Mouse (Mus musculus) cerebellum, postnatal 25 days (tissue): ENCODE data around the gene Efemp2.
A peak's percentile ranks its signal among the peaks of the same experiment; 100 is the strongest.

ENCODE experiments used
- DNase-seq, 2 experiments: peaks; one replicate each; pipeline ENCODE4 v3.0.0; 2021; ENCODE audit warnings: mixed read lengths in 2 of 2

Efemp2 gene

DNA sequence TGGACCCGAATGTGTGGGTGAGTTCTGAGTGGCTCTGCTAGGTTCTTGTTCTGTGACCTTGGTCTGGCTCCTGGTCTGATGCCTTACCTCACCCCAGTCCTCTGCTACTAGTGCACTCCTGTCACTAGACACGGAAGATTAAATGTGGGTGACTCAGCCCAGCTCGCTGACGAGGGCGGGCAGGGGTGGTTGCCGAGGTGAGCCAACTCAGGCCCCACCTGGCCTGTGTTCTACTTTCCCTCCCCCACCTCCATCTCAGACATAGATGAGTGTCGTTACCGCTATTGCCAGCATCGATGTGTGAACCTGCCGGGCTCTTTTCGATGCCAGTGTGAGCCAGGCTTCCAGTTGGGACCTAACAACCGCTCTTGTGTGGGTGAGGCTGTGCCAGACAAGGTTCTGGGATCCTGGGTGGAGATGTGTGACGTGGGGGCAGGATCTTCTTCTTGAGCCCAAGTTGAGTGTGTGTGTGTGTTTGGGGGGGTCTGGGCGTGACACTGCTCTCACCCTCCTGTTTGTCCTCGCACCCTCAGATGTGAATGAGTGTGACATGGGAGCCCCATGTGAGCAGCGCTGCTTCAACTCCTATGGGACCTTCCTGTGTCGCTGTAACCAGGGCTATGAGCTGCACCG, 4.0 kb downstream of the Efemp2 start:
- no peak for DNase-seq

DNA sequence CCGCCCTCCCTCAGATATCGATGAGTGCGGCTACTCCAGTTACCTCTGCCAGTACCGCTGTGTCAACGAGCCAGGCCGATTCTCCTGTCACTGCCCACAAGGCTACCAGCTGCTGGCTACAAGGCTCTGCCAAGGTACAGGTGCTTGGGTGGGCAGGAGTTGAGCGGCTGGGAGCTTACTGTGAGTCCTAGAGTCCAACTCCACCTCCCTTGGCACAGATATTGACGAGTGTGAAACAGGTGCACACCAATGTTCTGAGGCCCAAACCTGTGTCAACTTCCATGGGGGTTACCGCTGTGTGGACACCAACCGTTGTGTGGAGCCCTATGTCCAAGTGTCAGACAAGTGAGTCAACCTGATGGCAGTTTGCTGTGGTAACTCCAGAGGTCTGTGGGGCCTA, 6.3 kb downstream of the Efemp2 start:
- peak; percentile 39 to 44 for DNase-seq

DNA sequence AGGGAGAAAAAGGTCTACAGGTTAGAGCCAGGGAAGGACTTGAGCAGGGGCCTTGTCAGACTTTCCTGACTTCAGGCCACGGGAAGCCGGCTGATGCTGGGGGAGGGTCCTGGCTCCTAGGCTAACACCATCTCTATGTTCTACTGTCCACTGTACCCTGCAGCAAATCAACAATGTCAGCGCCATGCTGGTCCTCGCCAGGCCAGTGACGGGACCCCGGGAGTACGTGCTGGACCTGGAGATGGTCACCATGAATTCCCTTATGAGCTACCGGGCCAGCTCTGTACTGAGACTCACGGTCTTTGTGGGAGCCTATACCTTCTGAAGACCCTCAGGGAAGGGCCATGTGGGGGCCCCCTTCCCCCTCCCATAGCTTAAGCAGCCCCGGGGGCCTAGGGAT, 7.6 kb downstream of the Efemp2 start:
- DNase-seq = peak in 1 of 2 experiments; percentile 39

DNA sequence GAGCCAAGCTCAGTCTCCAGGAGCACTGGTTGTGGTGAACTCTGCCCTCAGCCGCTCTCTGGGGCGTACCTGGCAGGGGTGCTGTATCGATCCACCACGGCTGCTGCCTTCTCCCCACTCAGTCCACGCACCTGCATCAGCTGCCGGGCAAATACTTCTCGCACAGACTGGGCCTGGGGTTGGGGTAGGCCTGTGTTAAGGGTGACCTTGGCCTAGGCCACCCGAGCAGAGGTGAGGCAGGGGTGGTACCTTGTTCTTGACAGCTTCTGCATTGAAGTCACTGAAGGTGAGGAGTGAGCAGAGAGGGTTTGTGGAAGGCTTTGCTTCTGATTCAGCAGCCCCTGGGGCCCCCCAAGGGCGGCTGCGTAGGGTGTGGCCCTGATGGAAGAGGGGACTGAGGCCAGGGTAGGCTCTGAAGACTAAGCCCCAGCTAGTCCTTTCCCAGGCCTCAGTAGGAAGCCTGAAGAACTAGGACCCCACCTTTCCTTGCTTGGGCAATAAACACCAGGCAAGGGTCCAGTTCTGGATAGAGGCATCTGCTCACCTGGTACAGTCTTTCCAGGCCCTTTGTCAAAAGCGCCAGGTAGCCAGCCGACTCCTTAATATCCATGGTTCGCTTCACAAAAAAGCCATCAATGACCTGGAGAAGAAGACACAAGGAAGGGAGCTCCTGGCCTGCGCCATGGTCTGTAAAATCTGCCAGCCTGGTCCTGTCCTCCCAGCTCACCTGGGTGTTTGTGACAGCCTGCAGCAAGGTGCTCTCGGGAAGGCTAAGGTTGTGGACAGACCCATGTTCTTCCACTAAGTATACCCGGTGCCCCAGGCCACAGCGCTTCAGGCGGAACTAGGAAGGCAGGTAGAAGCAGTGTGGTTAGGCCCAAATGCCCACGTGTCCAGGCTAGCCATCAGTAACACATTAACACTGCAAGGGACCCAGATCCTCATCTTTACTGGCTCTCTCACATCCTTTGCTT, 9.9 kb downstream of the Efemp2 start:
- DNase-seq = peak; percentile 51

DNA sequence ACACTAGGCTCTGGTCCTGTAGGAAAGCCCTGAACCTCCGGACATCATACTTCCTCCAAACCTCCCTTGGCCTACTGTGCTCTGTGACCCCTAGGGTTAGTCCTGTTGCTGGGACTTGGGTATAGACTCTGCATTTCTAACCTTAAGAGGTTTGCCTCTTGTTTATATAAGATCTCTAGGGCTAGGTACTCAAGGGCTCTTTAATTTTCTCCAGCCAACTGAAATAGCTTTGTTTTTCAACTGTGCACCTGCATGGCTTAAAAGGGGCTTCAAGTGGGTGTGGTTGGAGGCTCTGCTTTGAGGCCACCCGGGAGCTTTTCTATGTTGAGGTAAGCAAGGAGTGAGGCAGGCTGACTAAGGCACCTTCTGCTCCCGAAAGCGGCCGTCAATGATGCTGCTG, 10.7 kb downstream of the Efemp2 start:
- no peak for DNase-seq

DNA sequence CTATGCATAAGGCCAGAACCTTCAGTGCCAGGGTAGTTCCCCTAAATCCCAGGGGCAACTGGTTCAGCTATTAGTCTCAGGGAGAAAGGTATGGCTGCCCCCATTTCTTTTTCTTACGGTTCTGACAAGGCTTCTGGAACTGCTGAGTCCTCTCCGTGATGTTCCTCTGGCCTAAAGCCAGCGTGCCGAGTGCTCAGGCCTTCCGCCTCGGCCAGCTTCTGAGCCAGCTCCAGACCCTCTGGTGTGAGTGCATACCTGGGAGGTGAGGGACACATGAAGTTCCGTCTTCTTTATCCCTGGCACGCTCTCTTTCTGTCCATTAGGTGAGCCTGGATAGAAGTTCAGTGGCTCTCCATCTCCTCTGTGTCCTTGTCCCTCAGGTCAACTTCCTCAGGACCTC, 11.6 kb downstream of the Efemp2 start:
- DNase-seq = peak in 1 of 2 experiments; percentile 80

DNA sequence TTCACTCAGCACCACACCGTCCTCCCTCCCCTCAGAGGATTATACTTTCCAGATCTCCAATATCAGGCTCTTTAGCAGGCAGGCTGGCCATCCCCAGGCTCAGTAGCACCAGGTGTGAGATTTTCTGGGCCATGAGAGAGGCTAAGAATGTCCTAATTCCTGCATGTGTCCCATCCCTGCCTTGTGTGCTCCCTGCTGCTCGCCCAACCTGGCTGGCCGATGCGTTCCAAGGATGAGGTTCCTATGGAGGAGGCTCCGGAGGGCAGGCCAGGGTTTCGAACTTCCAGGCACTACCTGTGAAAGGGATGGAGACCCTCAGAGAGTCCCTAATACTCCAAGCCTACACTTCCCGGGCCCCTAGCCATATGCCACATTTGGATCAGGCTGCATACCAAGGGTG, 12.1 kb downstream of the Efemp2 start:
- peak; percentile 88 for DNase-seq

DNA sequence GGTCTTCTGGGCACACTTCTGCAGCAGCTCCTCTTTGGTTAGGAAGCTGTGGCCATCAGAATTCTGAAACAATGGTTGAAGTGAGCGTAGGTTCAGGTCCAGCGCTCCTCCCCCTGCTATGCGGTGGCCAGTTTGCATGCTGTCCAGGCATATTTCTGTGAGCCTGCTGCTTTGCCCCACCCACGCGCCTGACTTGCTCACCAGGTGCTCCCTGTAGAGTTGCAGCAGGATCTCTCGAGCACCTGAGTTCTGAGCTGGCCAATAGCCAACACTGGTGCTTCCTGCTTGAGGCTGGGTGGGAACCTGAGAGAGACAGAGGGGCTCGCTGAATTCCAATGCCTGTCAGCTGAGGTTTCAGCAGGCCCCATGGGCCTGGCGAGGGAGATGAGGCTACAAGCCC, 12.5 kb downstream of the Efemp2 start:
- DNase-seq = peak; percentile 84 to 85

DNA sequence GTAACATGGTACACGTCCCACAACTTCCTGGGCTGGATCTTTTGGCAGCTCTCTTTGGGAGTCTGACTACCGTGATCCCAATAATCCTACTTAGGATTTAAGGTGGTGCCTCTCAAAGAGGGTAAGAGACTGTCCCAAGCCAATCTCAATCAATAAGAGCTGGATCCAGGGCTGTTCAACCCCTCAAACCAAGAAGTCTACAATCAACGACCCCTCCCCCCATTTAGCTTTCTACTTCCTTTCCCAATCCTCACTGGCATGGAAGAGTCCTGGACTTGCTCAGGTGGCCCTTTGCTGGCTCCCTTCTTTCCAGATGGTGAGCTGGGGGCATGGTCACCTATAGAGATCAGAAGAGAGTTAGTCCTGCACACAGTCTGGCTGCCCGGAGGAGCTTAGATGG, 13.0 kb downstream of the Efemp2 start:
- peak; percentile 39 to 44 for DNase-seq

DNA sequence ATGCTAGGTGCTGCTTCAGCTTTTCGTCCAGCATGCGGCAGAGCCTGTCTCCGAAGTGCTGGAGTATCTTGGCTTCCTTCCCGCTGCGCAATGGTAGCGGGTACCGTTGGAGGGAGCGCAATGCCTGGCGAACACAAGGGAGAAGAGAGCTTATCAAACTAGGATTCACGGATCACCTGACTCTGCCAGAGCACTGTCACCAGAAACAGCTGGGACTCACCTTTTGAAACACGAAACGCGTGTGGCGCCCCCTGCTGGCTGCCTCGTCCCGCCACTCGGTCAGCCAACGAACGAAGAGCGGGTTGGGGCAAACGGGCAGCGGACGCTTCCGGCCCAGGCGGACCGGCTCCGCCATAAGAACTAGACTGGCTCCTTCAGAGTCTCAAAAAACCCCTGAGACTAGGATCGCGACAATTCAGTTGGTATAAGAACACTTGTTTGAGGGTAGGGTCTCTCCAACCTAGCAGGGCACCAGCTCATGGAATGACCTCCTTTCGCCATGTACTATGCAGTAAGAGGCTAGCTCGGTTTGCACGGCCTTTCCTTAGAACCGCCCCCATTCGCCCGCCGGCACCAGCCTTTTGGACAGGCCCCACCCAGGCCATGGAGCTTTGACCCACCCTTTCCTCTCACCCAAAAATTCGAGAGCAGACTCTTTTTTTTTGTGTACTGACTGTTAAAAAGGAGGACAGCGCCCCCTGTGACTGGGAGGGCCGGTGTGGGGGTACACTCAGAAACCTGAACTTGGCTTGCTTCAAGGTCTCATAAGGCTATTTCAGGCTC, 14.2 kb downstream of the Efemp2 start, which contains the start of gene Mus81:
Gene Mus81 (minus strand): TSS at position 635 of the 783 bp plus-strand sequence.
- peak; percentile 98 for DNase-seq

DNA sequence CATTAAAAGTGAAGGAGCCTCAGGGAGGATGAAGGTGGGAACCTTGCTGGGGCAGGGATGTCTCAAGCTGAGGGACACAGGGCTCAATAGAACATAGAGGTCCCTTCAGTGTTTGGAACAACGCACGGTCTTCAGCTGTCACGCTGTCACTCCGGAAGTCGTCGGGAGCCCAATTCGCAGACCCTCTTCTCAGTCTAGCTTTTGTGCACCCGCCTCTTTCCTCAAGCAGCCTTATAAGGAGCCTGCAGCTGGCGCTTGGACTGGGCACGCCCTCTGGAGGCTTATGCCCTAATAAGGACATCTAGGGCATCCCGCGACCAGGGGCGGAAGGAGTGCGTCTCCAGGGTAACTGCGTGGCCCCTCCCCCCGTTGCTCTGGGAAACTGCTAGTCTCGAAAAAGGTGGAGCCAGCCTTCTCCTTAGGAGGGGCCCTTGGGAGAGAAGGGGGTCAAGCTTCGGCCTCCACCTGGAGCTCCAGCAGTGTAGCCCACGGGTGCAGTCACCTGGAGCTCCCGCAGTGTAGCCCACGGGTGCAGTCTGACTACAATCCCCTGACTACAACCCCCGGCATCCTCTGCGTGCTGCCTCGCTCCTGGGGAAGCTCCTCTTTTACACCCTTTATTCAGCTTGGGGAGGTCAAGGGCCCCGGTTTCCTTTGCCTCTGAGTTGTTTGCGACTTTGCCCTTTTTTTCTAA, 15.3 kb downstream of the Efemp2 start:
- DNase-seq = peak; percentile 97

DNA sequence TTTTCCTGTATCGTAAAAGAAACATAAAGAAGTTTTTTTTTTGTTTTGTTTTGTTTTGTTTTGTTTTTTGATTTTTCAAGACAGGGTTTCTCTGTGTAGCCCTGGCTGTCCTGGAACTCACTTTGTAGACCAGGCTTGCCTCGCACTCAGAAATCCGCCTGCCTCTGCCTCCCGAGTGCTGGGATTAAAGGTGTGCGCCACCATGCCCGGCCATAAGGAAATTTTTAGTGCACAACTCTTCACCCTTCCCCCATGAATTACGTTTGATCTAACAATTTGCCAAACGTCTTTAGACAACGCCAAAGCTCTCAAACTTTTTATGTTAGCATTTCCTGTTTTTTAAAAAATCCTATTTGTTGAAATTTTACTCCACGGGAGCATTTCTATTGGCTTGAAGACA, 16.0 kb downstream of the Efemp2 start:
- peak; percentile 24 to 25 for DNase-seq

DNA sequence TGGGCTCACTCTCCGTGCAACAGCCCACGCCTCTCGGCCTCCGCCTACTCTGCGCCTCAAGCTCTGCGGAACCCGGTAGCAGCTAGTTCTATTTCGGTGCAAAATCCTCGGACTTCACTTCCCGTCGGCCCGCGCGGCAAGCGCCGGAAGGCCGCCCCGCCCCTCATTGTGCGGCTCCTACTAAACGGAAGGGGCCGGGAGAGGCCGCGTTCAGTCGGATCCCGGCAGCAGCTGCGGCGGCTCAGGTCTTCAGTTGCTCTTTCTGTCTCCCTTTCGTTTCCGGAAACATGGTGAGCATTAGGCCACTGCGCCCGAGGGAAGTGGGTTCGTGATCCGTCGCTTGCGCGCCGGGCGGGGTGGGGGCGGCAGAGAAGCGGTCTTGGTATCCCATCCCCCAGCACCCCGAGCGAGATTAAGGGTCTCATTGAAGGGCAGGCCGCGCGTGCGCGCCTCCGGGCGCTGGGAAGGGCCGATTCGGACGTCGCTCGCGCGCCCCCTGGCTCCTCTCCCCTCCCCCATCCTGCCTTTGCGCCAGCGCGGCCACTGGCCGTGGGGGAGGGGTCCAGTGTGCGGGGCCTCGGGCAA, 16.7 kb downstream of the Efemp2 start, which contains the start of gene Cfl1:
Gene Cfl1 (plus strand): TSS at position 143 of the 585 bp plus-strand sequence.
- peak; percentile 95 to 97 for DNase-seq

DNA sequence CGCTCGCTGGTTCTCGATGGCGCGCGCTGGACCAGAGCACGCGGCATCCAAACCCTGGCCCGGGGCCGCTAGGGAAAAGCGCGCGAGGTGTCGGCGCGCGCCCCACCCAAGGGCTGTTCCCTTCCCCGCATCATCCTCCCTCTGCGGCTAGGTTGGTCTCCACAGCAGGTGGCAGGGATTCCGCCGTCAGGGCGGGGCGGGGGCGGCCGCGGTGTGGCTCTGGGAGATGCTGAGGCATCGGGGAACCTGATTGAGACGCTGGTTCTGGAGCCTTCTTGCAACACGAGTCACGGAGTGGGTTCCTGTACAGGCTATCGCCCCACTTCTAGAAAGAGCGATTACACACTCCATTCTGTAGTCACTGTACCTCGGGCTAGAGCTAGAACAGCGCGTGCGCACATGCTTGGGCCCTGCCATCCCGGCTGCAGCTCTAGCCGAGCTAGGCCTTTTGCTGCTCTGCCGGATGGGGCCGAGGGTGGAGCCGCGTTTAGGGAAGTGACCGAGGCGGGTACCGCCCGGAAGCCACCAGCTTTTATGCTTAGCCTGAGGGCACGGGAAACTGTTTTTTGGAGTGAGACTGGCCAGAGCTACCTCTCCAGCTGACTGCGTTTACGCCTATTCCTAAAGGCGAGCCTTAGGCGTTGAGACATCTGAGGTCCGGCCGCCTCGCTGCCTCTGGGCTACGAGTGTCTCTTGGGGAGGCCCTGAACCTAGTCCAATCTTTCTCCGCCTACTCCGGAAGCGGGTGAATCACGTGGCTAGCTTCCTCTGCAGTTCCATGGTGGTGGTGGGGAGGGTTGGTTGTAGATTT, 17.3 kb downstream of the Efemp2 start:
- peak; percentile 85 for DNase-seq

DNA sequence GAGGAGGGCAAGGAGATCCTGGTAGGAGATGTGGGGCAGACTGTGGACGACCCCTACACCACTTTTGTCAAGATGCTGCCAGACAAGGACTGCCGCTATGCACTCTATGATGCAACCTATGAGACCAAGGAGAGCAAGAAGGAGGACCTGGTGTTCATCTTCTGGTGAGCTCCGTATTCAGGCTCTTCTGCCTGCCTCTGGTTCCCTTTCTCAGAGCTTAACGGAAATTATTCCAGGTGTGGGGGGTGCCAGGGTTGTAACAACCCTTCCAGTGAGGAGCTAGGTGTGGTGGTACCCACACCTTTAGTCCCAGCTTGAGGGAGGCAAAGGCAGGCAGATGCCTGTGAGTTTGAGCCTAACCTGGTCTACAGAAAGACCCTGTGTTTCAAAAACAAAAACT, 18.9 kb downstream of the Efemp2 start:
- DNase-seq = peak in 1 of 2 experiments; percentile 16

DNA sequence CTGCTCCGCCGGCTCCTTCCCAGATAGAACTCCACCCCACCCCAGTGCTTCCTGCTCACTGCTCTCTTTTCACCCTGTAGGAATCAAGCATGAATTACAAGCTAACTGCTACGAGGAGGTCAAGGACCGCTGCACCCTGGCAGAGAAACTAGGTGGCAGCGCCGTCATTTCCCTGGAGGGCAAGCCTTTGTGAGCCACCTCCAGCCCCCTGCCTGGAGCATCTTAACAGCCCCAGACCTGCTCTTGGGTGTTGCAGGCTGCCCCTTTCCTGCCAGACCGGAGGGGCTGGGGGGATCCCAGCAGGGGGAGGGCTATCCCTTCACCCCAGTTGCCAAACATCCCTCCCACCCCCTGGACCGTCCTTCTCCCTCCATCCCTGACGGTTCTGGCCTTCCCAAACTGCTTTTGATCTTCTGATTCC, 19.6 kb downstream of the Efemp2 start:
- peak; percentile 24 to 27 for DNase-seq

DNA sequence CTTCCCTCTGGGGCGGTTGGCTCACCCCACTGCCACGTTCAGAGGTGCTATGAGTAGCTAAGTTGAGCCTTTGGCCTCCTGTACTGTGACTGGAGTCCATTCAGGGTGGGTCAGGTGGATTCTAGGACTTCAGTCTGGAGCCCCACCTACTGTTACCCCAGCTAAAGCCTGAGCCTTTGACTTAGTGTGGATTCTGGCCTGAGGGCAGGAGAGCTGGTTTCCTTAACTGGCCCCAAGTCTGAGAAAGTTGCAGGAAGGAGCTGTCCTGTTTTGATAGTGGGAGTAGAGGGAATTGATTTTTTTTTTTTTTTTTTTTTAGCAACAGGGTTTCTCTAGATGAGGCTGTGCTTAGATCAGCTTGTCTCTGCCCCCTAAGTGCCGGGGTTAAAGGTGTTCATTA, 20.6 kb downstream of the Efemp2 start:
- DNase-seq = no peak

DNA sequence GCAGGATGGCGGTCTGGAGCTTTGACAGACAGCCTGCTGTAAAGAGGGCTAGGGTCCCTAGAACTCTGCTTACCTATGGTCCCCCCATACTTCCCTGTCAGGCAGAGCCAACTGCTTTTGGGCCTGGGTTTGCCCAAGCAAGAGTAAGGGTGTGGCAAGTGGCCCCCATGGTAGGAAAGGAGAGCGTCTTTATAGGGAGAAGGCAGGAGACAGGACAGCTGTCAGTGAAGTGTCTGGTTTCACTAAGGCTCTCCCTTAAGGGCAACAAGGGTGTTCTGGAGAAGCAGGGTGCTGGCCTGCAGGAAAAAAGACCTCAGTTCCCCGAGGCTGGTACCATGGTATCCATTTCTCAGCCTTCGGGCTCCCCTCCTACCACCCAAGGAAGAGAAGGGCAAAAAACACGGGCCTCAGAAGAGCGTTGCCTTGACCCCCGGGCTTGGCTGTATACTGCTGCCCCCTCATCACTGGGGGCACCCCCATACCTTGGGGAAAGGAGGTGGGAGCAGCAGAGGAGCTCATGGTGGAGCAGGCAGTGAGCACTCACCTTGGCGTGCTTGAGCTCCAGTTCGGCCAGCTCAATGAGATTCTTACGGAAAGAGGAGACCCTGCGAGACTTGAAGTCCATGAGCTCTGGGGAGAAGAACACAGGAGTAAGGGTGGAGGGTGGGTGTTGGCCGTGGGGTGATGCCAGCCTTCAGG, 21.7 kb downstream of the Efemp2 start:
- DNase-seq = no peak

DNA sequence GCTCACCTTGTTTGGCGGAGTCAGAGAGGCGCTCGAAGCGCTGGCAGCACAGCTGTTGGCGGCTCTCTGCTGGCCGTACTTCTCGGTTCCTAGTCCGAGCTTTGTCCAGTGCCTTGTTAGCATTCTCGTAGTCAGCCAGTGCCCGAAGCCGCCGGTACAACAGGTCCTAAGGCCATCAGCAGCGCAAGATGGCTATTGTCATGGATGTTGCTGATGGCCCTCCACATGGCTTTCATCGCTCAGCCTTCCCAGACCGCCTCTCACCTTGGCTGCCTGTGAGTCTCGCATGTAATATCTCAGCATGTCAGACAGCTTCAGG, 22.3 kb downstream of the Efemp2 start:
- no peak for DNase-seq

DNA sequence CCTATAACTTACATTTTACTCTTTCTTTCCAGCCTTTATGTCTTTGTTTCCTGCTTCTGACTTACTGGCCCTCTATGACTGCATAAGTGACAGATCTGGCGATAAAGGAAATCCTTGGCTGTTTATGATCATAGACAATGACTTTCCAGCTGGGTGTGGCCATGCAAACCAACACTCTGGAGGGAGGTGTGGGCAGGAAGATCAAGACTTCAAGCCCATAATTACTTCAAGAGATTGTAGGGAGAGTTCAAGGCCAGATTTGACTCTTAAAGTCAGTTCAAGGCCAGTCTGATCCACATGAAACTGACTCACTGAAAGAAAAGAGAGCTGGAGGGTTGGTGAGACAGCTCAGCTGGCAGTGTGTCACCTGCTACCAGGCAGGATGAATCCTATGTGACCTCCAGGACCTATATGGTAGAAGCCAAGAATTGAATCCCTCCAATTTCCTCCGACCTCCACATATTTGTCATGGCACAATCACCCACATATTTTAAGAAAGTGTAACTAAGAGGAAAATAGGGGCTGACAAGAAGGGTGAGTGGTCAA, 26.6 kb downstream of the Efemp2 start:
- no peak for DNase-seq
